Comparison of ENCODE assay signal across 13 mouse cellular contexts in genomic region chr6:144271326-144271725, GRCm38 (mm10).
A peak's percentile ranks its signal among the peaks of the same experiment; 100 is the strongest.
DNase-seq lines count a peak whose midpoint lies in the region; ATAC-seq and TF ChIP-seq lines count a peak whose summit lies in the region.
"Had no signal": no experiment of that assay in that cellular context is flagged by ENCODE, and none has a peak within 500 bp of the region (broad histone marks: within the 10 kb centered on the region; RNA-seq: fewer than 3 reads in every experiment).

No protein-coding gene starts in this region.

- H3K9ac ChIP-seq in kidney, embryonic 14.5 days (ENCODE audit: low read depth, low read length): no peak overlapping the region
- H3K9ac ChIP-seq in CH12.LX (ENCODE audit: insufficient read depth, low read depth): no peak overlapping the region

- no peaks in the 10 kb centered on the region for H3K9me3 ChIP-seq in kidney, embryonic 14.5 days (ENCODE audit: control insufficient read depth, low read length)
- H3K9me3 ChIP-seq in CH12.LX (replicated peaks; ENCODE audit: low read length): no peaks in the 10 kb centered on the region

- dilution Hi-C loops in CH12.LX (cut with MboI; ENCODE audit: extremely low pct_ligation_motif_present, extremely low pct_unique_long_range_greater_than_20kb, low sequenced_read_pairs): no loop called here

- TF ChIP-seq CTCF in CH12.LX (conservative IDR thresholded peaks at IDR 0.05 in 1 of 2, IDR thresholded peaks at IDR 0.05 in 1 of 2; ENCODE audit: low read depth in 2 of 2, low read length in 2 of 2): peak; percentile 6 to 47; a peak in 2 of 4 replicates

- peak; percentile 5 for TF ChIP-seq RAD21 in CH12.LX (IDR thresholded peaks at IDR 0.05; ENCODE audit: low read depth, low read length)

- ATAC-seq in CD4-positive, CD25-positive, alpha-beta regulatory T cell, adult 4 months: no peak
- no peak for ATAC-seq in kidney, embryonic 14.5 days (ENCODE audit: low FRiP score, low TSS enrichment)
- ATAC-seq: activated CD4-positive, CD25-positive, alpha-beta regulatory T cell, adult 4 months had no signal

- TF ChIP-seq EP300 in CH12.LX (IDR thresholded peaks at IDR 0.05; ENCODE audit: low read length): no peak

- H3K4me1 ChIP-seq in kidney, embryonic 14.5 days (ENCODE audit: control insufficient read depth, insufficient read depth, low read length): no peaks in the 10 kb centered on the region
- no peaks in the 10 kb centered on the region for H3K4me1 ChIP-seq in CH12.LX (ENCODE audit: control insufficient read depth in 1 of 2, insufficient read depth in 2 of 2)

- in situ Hi-C loops in CH12.LX (cut with MboI; ENCODE audit: low pct_ligation_motif_present, low pct_unique_long_range_greater_than_20kb, low sequenced_read_pairs): no loop called here

- no peaks in the 10 kb centered on the region for H3K79me2 ChIP-seq in CH12.LX (replicated peaks; ENCODE audit: control insufficient read depth, extremely low read depth, insufficient read depth, poor library complexity, severe bottlenecking)

- H3K4me3 ChIP-seq in kidney, embryonic 14.5 days (ENCODE audit: low read length): no peak overlapping the region
- no peak overlapping the region for H3K4me3 ChIP-seq in CH12.LX (replicated peaks in 1 of 3; ENCODE audit: low read depth in 2 of 3, low read length in 2 of 3, poor library complexity in 1 of 3)

- TF ChIP-seq POLR2A in CH12.LX (IDR thresholded peaks at IDR 0.05; ENCODE audit: low read depth, low read length): no peak

- no peak overlapping the region for H3K27ac ChIP-seq in kidney, embryonic 14.5 days (ENCODE audit: low read depth, low read length)
- H3K27ac ChIP-seq in CH12.LX (ENCODE audit: insufficient read depth, low read depth): no peak overlapping the region

- 91% methylated on average over 2 of the region's 2 CpGs for WGBS in kidney, embryonic 14.5 days

- peak; percentile 45 for DNase-seq in CD4-positive, CD25-positive, alpha-beta regulatory T cell, adult 2 months (ENCODE audit: low read depth, low spot score)
- peak; percentile 7 for DNase-seq in kidney, postnatal 14 days
- peak; percentile 12 for DNase-seq in CH12.LX (ENCODE audit: extremely low read depth)
- DNase-seq in kidney, postnatal 4 days: peak; percentile 11 to 18
- no peak for DNase-seq in neural tube, embryonic 10.5 days (ENCODE audit: extremely low spot score, low spot score)
- no peak for DNase-seq in layer of hippocampus, postnatal 36 days
- DNase-seq: gastrocnemius, postnatal 10 days; left cerebral cortex, postnatal 4 days; lung, postnatal 4 days; right cerebral cortex, adult 18-20 months had no signal

- H3K36me3 ChIP-seq in kidney, embryonic 14.5 days (ENCODE audit: control insufficient read depth, insufficient read depth, low read length): no peaks in the 10 kb centered on the region
- no peaks in the 10 kb centered on the region for H3K36me3 ChIP-seq in CH12.LX (replicated peaks in 1 of 2; ENCODE audit: control insufficient read depth in 1 of 2, insufficient read depth in 1 of 2, low read length in 1 of 2)

- no peaks in the 10 kb centered on the region for H3K27me3 ChIP-seq in kidney, embryonic 14.5 days (ENCODE audit: control insufficient read depth, insufficient read depth, low read length)
- H3K27me3 ChIP-seq in CH12.LX (replicated peaks): no peaks in the 10 kb centered on the region

- no peak overlapping the region for H3K4me2 ChIP-seq in kidney, embryonic 14.5 days (replicated peaks; ENCODE audit: low read depth, low read length)
- no peak overlapping the region for H3K4me2 ChIP-seq in CH12.LX (ENCODE audit: insufficient read depth, low read depth, poor library complexity, severe bottlenecking)

TF ChIP-seq in CH12.LX, 34 proteins besides CTCF, POLR2A, EP300 and RAD21:
- TF ChIP-seq GABPA (IDR thresholded peaks at IDR 0.05; ENCODE audit: insufficient replicate concordance, low read depth, low read length) (no peak), BHLHE40 (IDR thresholded peaks at IDR 0.05; ENCODE audit: low read depth, low read length) (no peak), JUN (IDR thresholded peaks at IDR 0.05; ENCODE audit: insufficient read depth, low read depth, low read length) (no peak), ZKSCAN1 (IDR thresholded peaks at IDR 0.05; ENCODE audit: borderline replicate concordance, low read depth, low read length) (no peak), CHD1 (IDR thresholded peaks at IDR 0.05; ENCODE audit: low read depth, low read length) (no peak), NRF1 (IDR thresholded peaks at IDR 0.05; ENCODE audit: low read depth, low read length) (no peak), MXI1 (IDR thresholded peaks at IDR 0.05; ENCODE audit: low read depth, low read length) (no peak), ZNF384 (IDR thresholded peaks at IDR 0.05; ENCODE audit: low read depth, low read length) (no peak), SIN3A (IDR thresholded peaks at IDR 0.05; ENCODE audit: low read length) (no peak), TCF12 (IDR thresholded peaks at IDR 0.05; ENCODE audit: low read depth, low read length) (no peak), MYC (IDR thresholded peaks at IDR 0.05; ENCODE audit: low read depth, low read length) (no peak)
TF ChIP-seq in CH12.LX: peak in this region for 0.

Comparison
In these comparisons a context has a peak if more than half of its experiments do, and no peak if none do; other contexts are left out.
1. DNase-seq: peak in CD4-positive, CD25-positive, alpha-beta regulatory T cell, adult 2 months (single experiment), kidney, postnatal 14 days (single experiment), CH12.LX (single experiment) and kidney, postnatal 4 days (2 of 2); none in neural tube, embryonic 10.5 days (single experiment) and layer of hippocampus, postnatal 36 days (0 of 2).